Comparison of ENCODE assay signal across 17 mouse cellular contexts in genomic region chr6:116319259-116319658, GRCm38 (mm10). TPM values are rescaled to one million over a fixed set of nuclear protein-coding genes. Genes with fewer than 3 reads are reported as not detected.
DNase-seq lines count a peak whose midpoint lies in the region.
"Had no signal": no experiment of that assay in that cellular context is flagged by ENCODE, and none has a peak within 500 bp of the region (broad histone marks: within the 10 kb centered on the region; RNA-seq: fewer than 3 reads in every experiment).

No protein-coding gene starts in this region.

- intact Hi-C loops in gastrocnemius, postnatal 14 days (cut with DNase I; ENCODE audit: low total_unique reads) = no loop called here
- intact Hi-C loops in heart, postnatal 25 days (cut with DNase I) = no loop called here

- peak; percentile 7 for DNase-seq in gastrocnemius, postnatal 25 days
- DNase-seq in gastrocnemius, postnatal 14 days = no peak
- peak; percentile 10 for DNase-seq in heart, adult 8-10 months (ENCODE audit: low spot score)
- DNase-seq in heart, postnatal 25 days (ENCODE audit: low spot score) = no peak
- DNase-seq in NIH3T3 (ENCODE audit: low read depth) = peak; percentile 21
- no peak for DNase-seq in yolk sac, embryonic 10.5 days (ENCODE audit: low spot score)
- DNase-seq in right cerebral cortex, postnatal 4 days = no peak
- DNase-seq: adrenal gland, adult 8-10 months; adrenal gland, postnatal 25 days; cerebellum, adult 11-12 months; cerebellum, adult 8-10 months; cerebellum, postnatal 10 days; cerebellum, postnatal 36 days; embryo, embryonic 11 days; gastrocnemius, postnatal 36 days; heart, postnatal 4 days; kidney, adult 18-20 months had no signal

RNA-seq across cellular contexts. Expression of gene March8, which starts 18.6 kb away (rescaled TPM):
- total RNA-seq in gastrocnemius, postnatal 25 days (2021) = 10 to 100 TPM; 24.4 to 27.1 TPM
- 10 to 100 TPM; 20.8 to 28.3 TPM for total RNA-seq in gastrocnemius, postnatal 14 days (2021)
- total RNA-seq in heart, adult 8-10 months (2022) = 10 to 100 TPM; 43.4 to 45.4 (median 44.6) TPM
- total RNA-seq in heart, postnatal 25 days (2021) = 10 to 100 TPM; 38.6 to 41.2 TPM

RNA-seq across cellular contexts. Expression of gene Zfand4, which starts 55.2 kb away (rescaled TPM):
- total RNA-seq in gastrocnemius, postnatal 25 days (2021) = 1 to 10 TPM in 1 of 2 experiments, under 1 TPM in 1; 0.51 to 1.1 TPM
- 1 to 10 TPM in 1 of 2 experiments, under 1 TPM in 1; 0.97 to 1.3 TPM for total RNA-seq in gastrocnemius, postnatal 14 days (2021)
- 1 to 10 TPM; 2.3 to 5.8 (median 2.9) TPM for total RNA-seq in heart, adult 8-10 months (2022)
- 1 to 10 TPM; 3.4 to 5.4 TPM for total RNA-seq in heart, postnatal 25 days (2021)

Comparison
In these comparisons a context has a peak if more than half of its experiments do, and no peak if none do; other contexts are left out.
1. DNase-seq: peak in gastrocnemius, postnatal 25 days (single experiment), heart, adult 8-10 months (single experiment) and NIH3T3 (single experiment); none in gastrocnemius, postnatal 14 days (single experiment), heart, postnatal 25 days (single experiment), yolk sac, embryonic 10.5 days (single experiment) and right cerebral cortex, postnatal 4 days (single experiment).